Mouse (Mus musculus) MEL (cell line): ENCODE data around the gene Xylt2. TPM values are rescaled to one million over a fixed set of nuclear protein-coding genes. Genes with fewer than 3 reads are reported as not detected.

Source experiments
- DNase-seq: peaks from one replicate; pipeline ENCODE4 v3.0.0; 2011; ENCODE audit warnings: low read depth, low spot score
- H3K27ac ChIP-seq: 2 replicates; pipeline ENCODE4 v1.5.1; 2012; ENCODE audit warnings: low read depth, mild to moderate bottlenecking, control low read depth, low read length, moderate library complexity; ENCODE audit not compliant: control insufficient read depth
- H3K27me3 ChIP-seq, 2 experiments: fragments of 150-350 bp in 1 of 2; sonication (generic) in 1 of 2; 2 replicates each; pipeline ENCODE4 v1.6.1; 2012; ENCODE audit warnings: low read length in 2 of 2, mild to moderate bottlenecking in 2 of 2, improper control_type of control experiment in 1 of 2, moderate library complexity in 1 of 2; ENCODE audit not compliant: insufficient read depth in 2 of 2, control insufficient read depth in 1 of 2
- H3K36me3 ChIP-seq, 2 experiments: 2 replicates each; pipeline ENCODE4 v1.6.1; 2012 to 2014; ENCODE audit warnings: low read length in 2 of 2, improper control_type of control experiment in 1 of 2, inconsistent platforms in 1 of 2, mild to moderate bottlenecking in 1 of 2; ENCODE audit not compliant: insufficient read depth in 2 of 2, control insufficient read depth in 1 of 2
- H3K4me1 ChIP-seq, 2 experiments: fragments of 150-350 bp in 1 of 2; sonication (generic) in 1 of 2; 2 replicates each; pipeline ENCODE4 v1.6.1; 2012; ENCODE audit warnings: low read length in 2 of 2, improper control_type of control experiment in 1 of 2, mild to moderate bottlenecking in 1 of 2; ENCODE audit not compliant: insufficient read depth in 2 of 2, control insufficient read depth in 1 of 2
- H3K4me3 ChIP-seq, 2 experiments: fragments of 150-350 bp in 1 of 2; sonication (generic) in 1 of 2; 2 replicates each; pipeline ENCODE4 v1.5.1; 2012; ENCODE audit warnings: low read depth in 2 of 2, low read length in 2 of 2, mild to moderate bottlenecking in 2 of 2, moderate library complexity in 2 of 2, control low read depth in 1 of 2, improper control_type of control experiment in 1 of 2; ENCODE audit not compliant: control insufficient read depth in 1 of 2, insufficient read depth in 1 of 2
- H3K79me2 ChIP-seq: 2 replicates; pipeline ENCODE4 v1.6.1; 2012; ENCODE audit warnings: mild to moderate bottlenecking, low read length, moderate library complexity; ENCODE audit not compliant: control insufficient read depth, poor library complexity, insufficient read depth
- H3K9ac ChIP-seq: 2 replicates; pipeline ENCODE4 v1.6.1; 2012; ENCODE audit warnings: low read depth, mild to moderate bottlenecking, control low read depth, low read length, moderate library complexity; ENCODE audit not compliant: control insufficient read depth, poor library complexity, severe bottlenecking
- H3K9me3 ChIP-seq: fragments of 150-350 bp; sonication (generic); replicated peaks from 2 replicates; pipeline ENCODE4 v1.6.1; 2012; ENCODE audit warnings: mild to moderate bottlenecking, low read length, improper control_type of control experiment, moderate library complexity; ENCODE audit not compliant: insufficient read depth
- BHLHE40 ChIP-seq: IDR thresholded peaks from 2 replicates; pipeline ENCODE4 v1.6.1; 2012; ENCODE audit warnings: low read depth, mild to moderate bottlenecking, inconsistent platforms, low read length, improper control_type of control experiment, borderline replicate concordance
- CTCF ChIP-seq, 3 experiments: IDR thresholded peaks in 2 of 3; conservative IDR thresholded peaks in 1 of 3; 2 replicates each; pipeline ENCODE4 v1.5.1; 2011 to 2012; ENCODE audit warnings: low read length in 3 of 3, low read depth in 2 of 3, mild to moderate bottlenecking in 2 of 3, improper control_type of control experiment in 1 of 3, inconsistent platforms in 1 of 3, mixed read lengths in 1 of 3, moderate library complexity in 1 of 3; ENCODE audit not compliant: control insufficient read depth in 1 of 3, insufficient read depth in 1 of 3, poor library complexity in 1 of 3, severe bottlenecking in 1 of 3
- E2F4 ChIP-seq: IDR thresholded peaks from 2 replicates; pipeline ENCODE4 v1.6.1; 2011; ENCODE audit warnings: low read depth, low read length, improper control_type of control experiment, borderline replicate concordance
- ETS1 ChIP-seq: IDR thresholded peaks from 2 replicates; pipeline ENCODE4 v1.6.1; 2012; ENCODE audit warnings: low read depth, mild to moderate bottlenecking, inconsistent platforms, low read length, improper control_type of control experiment, moderate library complexity
- HCFC1 ChIP-seq: IDR thresholded peaks from 2 replicates; pipeline ENCODE4 v1.6.1; 2012; ENCODE audit warnings: low read depth, mild to moderate bottlenecking, inconsistent platforms, low read length, improper control_type of control experiment, moderate library complexity
- MXI1 ChIP-seq: IDR thresholded peaks from 2 replicates; pipeline ENCODE4 v1.6.1; 2011; ENCODE audit warnings: mild to moderate bottlenecking, low read depth, low read length, improper control_type of control experiment
- MYB ChIP-seq: IDR thresholded peaks from 2 replicates; pipeline ENCODE4 v1.6.1; 2011; ENCODE audit warnings: mild to moderate bottlenecking, low read depth, low read length, improper control_type of control experiment
- NRF1 ChIP-seq: IDR thresholded peaks from 2 replicates; pipeline ENCODE4 v1.6.1; 2014; ENCODE audit warnings: low read depth, mild to moderate bottlenecking, inconsistent platforms, low read length, improper control_type of control experiment, moderate library complexity; ENCODE audit not compliant: poor library complexity, insufficient read depth, severe bottlenecking
- POLR2AphosphoS5 ChIP-seq: IDR thresholded peaks from 2 replicates; pipeline ENCODE4 v1.6.1; 2012; ENCODE audit warnings: low read depth, borderline replicate concordance, mild to moderate bottlenecking, inconsistent platforms, low read length, moderate library complexity, mixed read lengths
- RCOR1 ChIP-seq: IDR thresholded peaks from 2 replicates; pipeline ENCODE4 v1.6.1; 2012; ENCODE audit warnings: low read depth, mild to moderate bottlenecking, inconsistent platforms, low read length, improper control_type of control experiment
- SMC3 ChIP-seq: IDR thresholded peaks from 2 replicates; pipeline ENCODE4 v1.6.1; 2011; ENCODE audit warnings: low read depth, low read length, improper control_type of control experiment
- TBP ChIP-seq: IDR thresholded peaks from 2 replicates; pipeline ENCODE4 v1.8.0; 2011; ENCODE audit warnings: low read depth, low read length, improper control_type of control experiment
- UBTF ChIP-seq: IDR thresholded peaks from 2 replicates; pipeline ENCODE4 v1.6.1; 2012; ENCODE audit warnings: low read depth, mild to moderate bottlenecking, inconsistent platforms, low read length, improper control_type of control experiment, moderate library complexity, borderline replicate concordance; ENCODE audit not compliant: insufficient read depth
- polyA plus RNA-seq, 2 experiments: library from polyadenylated mRNA; stranded (reverse) in 1 of 2; unstranded in 1 of 2; fragments of >175 nt in 1 of 2; fragments of >200 nt in 1 of 2; gene quantifications; 2 replicates each; pipeline versions ENCODE4 v1.2.1 to v1.2.4; 2012; ENCODE audit warnings: low replicate concordance in 2 of 2, low read depth in 1 of 2; ENCODE audit not compliant: insufficient read length in 2 of 2, insufficient read depth in 1 of 2, missing spikeins in 1 of 2
- total RNA-seq: library from RNA; depleted of rRNA; stranded (reverse); fragments of 300-350 nt; gene quantifications from 2 replicates; pipeline ENCODE4 v1.2.3, GENCODE M21; 2012

Xylt2 gene
- total and polyA plus RNA-seq, 3 experiments: 10.1 to 12.4 TPM; not detected in 1

GRCm38 (mm10) chr11:94704020-94704419 lies 26.7 kb upstream of the Xylt2 start:
- no peak overlapping the region for H3K4me3 ChIP-seq
- no peaks in the 10 kb centered on the region for H3K36me3 ChIP-seq
- no peak overlapping the region for H3K27ac ChIP-seq
- H3K79me2 ChIP-seq: no peaks in the 10 kb centered on the region
- no peaks in the 10 kb centered on the region for H3K4me1 ChIP-seq
- peaks cover 22 to 25% of the 10 kb centered on the region in 2 experiments for H3K27me3 ChIP-seq
- TF ChIP-seq UBTF: no peak
- peak in 2 of 3 experiments; percentile 6 to 29; a peak in 1 of 6 replicates for TF ChIP-seq CTCF (IDR thresholded peaks at IDR 0.05 in 2 of 3, conservative IDR thresholded peaks at IDR 0.05 in 1 of 3; ENCODE audit: control insufficient read depth in 1 of 3, insufficient read depth in 1 of 3, low read depth in 2 of 3, low read length in 3 of 3, poor library complexity in 1 of 3, severe bottlenecking in 1 of 3)
- H3K9ac ChIP-seq: no peak overlapping the region
- no peaks in the 10 kb centered on the region for H3K9me3 ChIP-seq
- peak; percentile 22 for DNase-seq

- Histone ChIP-seq H3K4me3 (no peak overlapping the region), H3K79me2 (no peaks in the 10 kb centered on the region), H3K4me1 (no peaks in the 10 kb centered on the region), H3K9ac (no peak overlapping the region), H3K27me3 (peaks cover 30 to 31% of the 10 kb centered on the region in 2 experiments), H3K27ac (no peak overlapping the region), H3K36me3 (no peaks in the 10 kb centered on the region), H3K9me3 (no peaks in the 10 kb centered on the region)
- no peak for TF ChIP-seq SMC3
- TF ChIP-seq TBP: no peak
- TF ChIP-seq POLR2AphosphoS5: no peak
- TF ChIP-seq MYB: no peak
- no peak for DNase-seq
Measured at GRCm38 (mm10) chr11:94702216-94702610, 24.9 kb upstream of the Xylt2 start.

- TF ChIP-seq E2F4: no peak
- no peak for TF ChIP-seq HCFC1
- no peak for TF ChIP-seq POLR2AphosphoS5
- no peak for TF ChIP-seq NRF1
- TF ChIP-seq BHLHE40: no peak
- TF ChIP-seq RCOR1: no peak
- TF ChIP-seq MXI1: no peak
- TF ChIP-seq ETS1: no peak
- Histone ChIP-seq H3K9me3 (no peaks in the 10 kb centered on the region), H3K27me3 (peaks cover 34 to 35% of the 10 kb centered on the region in 2 experiments), H3K27ac (no peak overlapping the region), H3K4me3 (no peak overlapping the region), H3K79me2 (no peaks in the 10 kb centered on the region), H3K4me1 (no peaks in the 10 kb centered on the region), H3K36me3 (no peaks in the 10 kb centered on the region), H3K9ac (no peak overlapping the region)
- DNase-seq: no peak
Measured at GRCm38 (mm10) chr11:94701401-94702215, 24.3 kb upstream of the Xylt2 start.
